Mouse (Mus musculus): ENCODE measurements around the gene Wipf1. TPM values are rescaled to one million over a fixed set of nuclear protein-coding genes. Genes with fewer than 3 reads are reported as not detected.
"Not testable (repeated sequence)": the region's sequence is repeated elsewhere in the genome, so short reads cannot be mapped to it uniquely, and the experiment has no call there.

The Wipf1 gene
- total RNA-seq, 2 experiments from 2014 or later = 8.2 to 8.5 TPM

GRCm38 (mm10) chr2:73514178-73514577, 15.4 kb downstream of the Wipf1 start:
- intact Hi-C loops (cut with DNase I) = no loop called here
- DNase-seq (ENCODE audit: low spot score in 2 of 2) = no peak

GRCm38 (mm10) chr2:73513204-73513749, 16.3 kb downstream of the Wipf1 start:
- DNase-seq (ENCODE audit: low spot score in 2 of 2) = no peak
- intact Hi-C loops (cut with DNase I) = no loop called here

GRCm38 (mm10) chr2:73512044-73512443, 17.5 kb downstream of the Wipf1 start:
- no peak for DNase-seq (ENCODE audit: low spot score in 2 of 2)
- intact Hi-C loops (cut with DNase I) = no loop called here

- no peak for DNase-seq (ENCODE audit: low spot score in 2 of 2)
- intact Hi-C loops (cut with DNase I) = no loop called here
Measured at GRCm38 (mm10) chr2:73510731-73511360, 18.7 kb downstream of the Wipf1 start.

GRCm38 (mm10) chr2:73510025-73510288, 19.6 kb downstream of the Wipf1 start:
- intact Hi-C loops (cut with DNase I) = no loop called here
- no peak for DNase-seq (ENCODE audit: low spot score in 2 of 2)

GRCm38 (mm10) chr2:73509248-73510024, 20.1 kb downstream of the Wipf1 start:
- intact Hi-C loops (cut with DNase I) = no loop called here
- DNase-seq (ENCODE audit: low spot score in 2 of 2) = no peak

- intact Hi-C loops (cut with DNase I) = no loop called here
- DNase-seq (ENCODE audit: low spot score in 2 of 2) = no peak
Measured at GRCm38 (mm10) chr2:73507886-73508285, 21.6 kb downstream of the Wipf1 start.

GRCm38 (mm10) chr2:73506337-73506736, 23.2 kb downstream of the Wipf1 start:
- intact Hi-C loops (cut with DNase I); DNase-seq (ENCODE audit: low spot score in 2 of 2): not testable (repeated sequence)

- intact Hi-C loops (cut with DNase I) = no loop called here
- DNase-seq (ENCODE audit: low spot score in 2 of 2) = no peak
Measured at GRCm38 (mm10) chr2:73502863-73503429, 26.6 kb downstream of the Wipf1 start.

GRCm38 (mm10) chr2:73500864-73501263, 28.7 kb downstream of the Wipf1 start:
- intact Hi-C loops (cut with DNase I) = no loop called here
- no peak for DNase-seq (ENCODE audit: low spot score in 2 of 2)

- no peak for DNase-seq (ENCODE audit: low spot score in 2 of 2)
- intact Hi-C loops (cut with DNase I) = no loop called here
Measured at GRCm38 (mm10) chr2:73498322-73498721, 31.2 kb downstream of the Wipf1 start.

- intact Hi-C loops (cut with DNase I) = no loop called here
- no peak for DNase-seq (ENCODE audit: low spot score in 2 of 2)
Measured at GRCm38 (mm10) chr2:73497572-73497971, 32.0 kb downstream of the Wipf1 start.

- intact Hi-C loops (cut with DNase I) = no loop called here
- DNase-seq (ENCODE audit: low spot score in 2 of 2) = no peak
Measured at GRCm38 (mm10) chr2:73496944-73497343, 32.6 kb downstream of the Wipf1 start.

- DNase-seq (ENCODE audit: low spot score in 2 of 2) = no peak
- intact Hi-C loops (cut with DNase I) = no loop called here
Measured at GRCm38 (mm10) chr2:73496329-73496685, 33.2 kb downstream of the Wipf1 start.

GRCm38 (mm10) chr2:73495617-73496328, 33.8 kb downstream of the Wipf1 start:
- DNase-seq (ENCODE audit: low spot score in 2 of 2) = no peak
- intact Hi-C loops (cut with DNase I) = no loop called here

- no peak for DNase-seq (ENCODE audit: low spot score in 2 of 2)
- intact Hi-C loops (cut with DNase I) = no loop called here
Measured at GRCm38 (mm10) chr2:73493517-73493916, 36.0 kb downstream of the Wipf1 start.

- no peak for DNase-seq (ENCODE audit: low spot score in 2 of 2)
Measured at GRCm38 (mm10) chr2:73491442-73492241, 37.9 kb downstream of the Wipf1 start.

GRCm38 (mm10) chr2:73490466-73490865, 39.1 kb downstream of the Wipf1 start:
- no peak for DNase-seq (ENCODE audit: low spot score in 2 of 2)
- intact Hi-C loops (cut with DNase I) = no loop called here

More at GRCm38 (mm10) chr2:73491442-73492241, 37.9 kb downstream of the Wipf1 start:
- intact Hi-C loops (cut with DNase I) = no loop called here

- DNase-seq (ENCODE audit: low spot score in 2 of 2) = peak in 1 of 2 experiments; percentile 33
- intact Hi-C loops (cut with DNase I) = no loop called here
Measured at GRCm38 (mm10) chr2:73486120-73486601, 43.4 kb downstream of the Wipf1 start.
